Mouse (Mus musculus) R1 (cell line): ENCODE measurements at regions not wholly inside any gene's neighbourhood (a gene's known extent, or its start where the extent isn't known, plus 50 kb on each side); places are given as distances from the start of the nearest gene placed in this dataset.

ENCODE experiments used
- DNase-seq: peaks from one replicate; pipeline ENCODE4 v3.0.0-alpha.2; 2018; ENCODE audit warnings: low read depth, low spot score

GRCm38 (mm10) chr15:49121202-49121601, 4763.5 kb upstream of the Gm7489 start:
- DNase-seq: no peak

- DNase-seq: no peak
These were observed 4738.3 kb upstream of the Gm7489 start for GRCm38 (mm10) chr15:49146430-49146829.

DNA sequence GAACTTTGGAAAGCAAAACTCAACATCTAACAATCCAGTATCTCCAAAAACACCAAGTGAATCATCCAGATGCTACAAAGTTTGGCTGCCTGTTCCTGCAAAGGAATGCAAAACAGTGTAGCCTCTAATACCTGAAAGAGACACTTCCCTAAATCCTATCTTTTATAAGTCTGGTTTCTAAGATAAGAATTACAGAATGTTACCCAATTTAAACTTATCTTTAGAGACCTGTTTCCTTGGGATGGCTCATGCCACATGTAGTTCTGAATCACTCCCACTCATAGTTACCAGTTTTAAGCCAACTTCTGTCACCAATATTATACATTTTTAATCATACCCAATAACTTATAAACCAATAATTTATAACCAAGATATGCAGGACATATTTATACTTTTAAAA, 4732.7 kb upstream of the Gm7489 start:
- no peak for DNase-seq

GRCm38 (mm10) chr15:49154026-49154425, 4730.7 kb upstream of the Gm7489 start:
- DNase-seq: peak; percentile 85

DNA sequence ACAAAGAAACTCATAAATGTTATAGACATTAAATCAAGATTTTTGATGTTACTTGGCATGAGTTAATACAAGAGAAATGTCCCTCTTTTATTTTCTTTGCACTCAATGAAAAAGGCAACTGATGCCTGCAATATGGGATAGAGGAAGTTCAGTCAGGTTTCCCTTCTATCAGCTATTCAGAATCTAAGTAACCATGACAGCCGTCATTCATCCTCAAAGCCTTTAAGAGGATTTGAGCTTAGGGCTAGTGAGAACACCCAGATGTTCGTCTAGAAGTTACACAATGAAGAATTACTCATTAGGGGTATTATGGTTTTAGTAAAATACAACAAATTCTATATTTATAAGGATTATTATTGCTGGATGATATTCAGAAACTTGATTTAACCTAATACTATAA, 4693.2 kb upstream of the Gm7489 start:
- peak; percentile 35 for DNase-seq

DNA sequence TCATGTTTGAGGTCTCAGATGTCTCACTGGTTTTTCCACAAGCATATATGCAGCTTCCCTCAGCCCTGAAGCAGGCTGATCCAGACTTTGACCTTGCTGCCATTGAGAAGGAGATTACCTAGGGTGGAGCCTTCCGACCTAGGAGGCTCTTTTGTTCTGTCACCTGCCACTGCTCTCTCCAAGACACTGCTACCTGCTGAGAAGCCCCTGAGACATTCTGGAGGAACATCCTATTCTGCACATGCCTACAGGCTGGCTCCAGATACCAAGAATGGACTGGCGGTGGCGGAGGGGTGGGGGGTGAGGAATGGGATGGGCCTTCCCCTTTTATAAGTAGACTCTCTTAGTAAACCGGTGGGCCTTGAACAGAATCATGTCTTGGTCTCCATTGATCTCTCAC, 4692.1 kb upstream of the Gm7489 start:
- peak; percentile 92 for DNase-seq

DNA sequence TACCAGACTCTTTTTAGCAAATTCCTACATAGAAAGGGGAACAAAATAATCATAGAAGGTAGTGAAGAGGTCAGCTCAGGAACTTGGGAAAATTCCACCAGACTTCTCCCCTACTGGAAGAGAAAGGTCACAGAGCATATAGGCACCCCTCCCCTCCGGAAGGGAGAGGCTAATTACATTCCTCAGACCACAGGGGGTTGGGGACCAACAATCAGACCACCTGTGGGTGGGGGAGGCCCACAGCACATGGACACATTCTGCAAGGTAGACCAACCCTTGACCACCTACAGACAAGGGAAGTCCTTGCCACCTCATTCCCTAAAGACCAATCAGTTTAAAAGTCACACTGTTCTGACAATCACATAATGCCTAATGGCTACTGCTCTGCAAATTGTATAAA, 4655.6 kb upstream of the Gm7489 start:
- peak; percentile 96 for DNase-seq

DNA sequence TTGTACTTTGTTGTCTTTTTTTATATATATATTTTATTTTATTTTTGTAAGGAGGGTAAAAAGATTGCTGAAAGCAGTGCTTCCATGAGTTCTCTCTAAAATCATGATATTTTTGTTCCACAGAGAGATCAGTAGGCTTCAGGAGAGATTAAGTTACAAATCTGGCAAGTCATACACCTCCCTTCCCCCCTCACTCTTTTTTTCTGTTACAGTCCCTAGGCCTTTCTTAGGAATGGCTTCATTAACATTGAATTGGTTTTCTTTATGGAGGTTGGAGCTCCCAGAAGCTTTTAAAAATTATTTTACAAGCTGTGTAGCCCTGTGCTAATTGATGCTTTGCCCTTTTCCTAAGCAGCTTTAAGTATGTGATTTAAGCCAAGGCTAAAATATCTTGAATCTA, 4653.9 kb upstream of the Gm7489 start:
- DNase-seq: no peak

- peak; percentile 35 for DNase-seq
These were observed 4614.5 kb upstream of the Gm7489 start for GRCm38 (mm10) chr15:49270198-49270597.
